Mouse (Mus musculus): Measurements from ENCODE around the gene Clic3.

- no peak for TF ChIP-seq GATA1 (IDR thresholded peaks at IDR 0.05; ENCODE audit: low read length)
- TF ChIP-seq TAL1 (IDR thresholded peaks at IDR 0.05; ENCODE audit: low read length) = no peak
These were observed 22.3 kb upstream of the Clic3 start for GRCm38 (mm10) chr2:25434292-25434691.

All from erythroblast, embryonic 14.5 days (primary cell).